Comparison of ENCODE assay signal across 16 mouse cellular contexts in genomic region chr16:9439300-9439856, GRCm38 (mm10).
"Had no signal": no experiment of that assay in that cellular context is flagged by ENCODE, and none has a peak within 500 bp of the region (broad histone marks: within the 10 kb centered on the region; RNA-seq: fewer than 3 reads in every experiment).

No protein-coding gene starts in this region.

- H3K4me1 ChIP-seq: liver, embryonic 15.5 days; stomach, embryonic 15.5 days had no signal

- H3K27me3 ChIP-seq: liver, embryonic 15.5 days; stomach, embryonic 15.5 days had no signal

- ATAC-seq: intestine, postnatal 0 days; lung, postnatal 0 days; midbrain, embryonic 16.5 days had no signal

- H3K36me3 ChIP-seq: liver, embryonic 15.5 days; stomach, embryonic 15.5 days had no signal

- H3K9me3 ChIP-seq: liver, embryonic 15.5 days; stomach, embryonic 15.5 days had no signal

- H3K4me2 ChIP-seq: liver, embryonic 11.5 days; liver, embryonic 15.5 days; stomach, embryonic 15.5 days had no signal

- H3K27ac ChIP-seq: kidney, postnatal 0 days; layer of hippocampus, adult 2 months; liver, embryonic 15.5 days; stomach, embryonic 15.5 days had no signal

- H3K4me3 ChIP-seq: layer of hippocampus, adult 2 months; liver, embryonic 15.5 days; stomach, embryonic 15.5 days had no signal

- DNase-seq: kidney, adult 8-10 months; kidney, postnatal 36 days; left cerebral cortex, postnatal 4 days; lung, adult 2 months; lung, postnatal 36 days; right cerebral cortex, postnatal 14 days; thymus, adult 2 months; thymus, postnatal 25 days had no signal

- H3K9ac ChIP-seq: liver, embryonic 15.5 days; stomach, embryonic 15.5 days had no signal
